Mouse (Mus musculus): ENCODE results near the gene Nek11. TPM values are rescaled to one million over a fixed set of nuclear protein-coding genes. Genes with fewer than 3 reads are reported as not detected.
A peak's percentile ranks its signal among the peaks of the same experiment; 100 is the strongest.
"Not testable (repeated sequence)": the region's sequence is repeated elsewhere in the genome, so short reads cannot be mapped to it uniquely, and the experiment has no call there.

The Nek11 gene
- total RNA-seq, 2 experiments from 2014 or later = not detected

DNA sequence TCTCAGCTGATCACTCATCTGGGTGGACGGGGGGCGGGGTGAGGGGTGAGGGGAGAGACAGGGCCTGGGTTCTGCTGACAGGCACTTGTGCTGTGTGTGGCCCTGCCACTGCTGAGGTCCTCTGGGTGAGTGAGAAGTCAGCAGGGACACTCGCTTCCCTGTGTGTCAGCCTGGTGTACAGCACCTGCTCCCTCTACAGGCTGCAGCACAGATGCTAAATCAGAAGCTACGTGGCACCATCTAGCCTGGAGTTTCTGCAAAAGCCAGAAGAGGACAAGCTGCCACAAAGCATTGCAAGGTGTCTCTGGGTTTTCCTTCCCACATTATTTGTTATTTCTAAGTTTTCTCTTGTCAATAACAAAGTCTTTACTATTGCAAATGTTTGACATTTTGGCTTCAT is 180.9 kb downstream of the Nek11 start:
- intact Hi-C loops (cut with DNase I) = no loop called here
- no peak overlapping the region for H3K4me3 ChIP-seq
- no peak for TF ChIP-seq CTCF (IDR thresholded peaks at IDR 0.05)
- H3K27ac ChIP-seq = no peak overlapping the region
- DNase-seq = no peak

DNA sequence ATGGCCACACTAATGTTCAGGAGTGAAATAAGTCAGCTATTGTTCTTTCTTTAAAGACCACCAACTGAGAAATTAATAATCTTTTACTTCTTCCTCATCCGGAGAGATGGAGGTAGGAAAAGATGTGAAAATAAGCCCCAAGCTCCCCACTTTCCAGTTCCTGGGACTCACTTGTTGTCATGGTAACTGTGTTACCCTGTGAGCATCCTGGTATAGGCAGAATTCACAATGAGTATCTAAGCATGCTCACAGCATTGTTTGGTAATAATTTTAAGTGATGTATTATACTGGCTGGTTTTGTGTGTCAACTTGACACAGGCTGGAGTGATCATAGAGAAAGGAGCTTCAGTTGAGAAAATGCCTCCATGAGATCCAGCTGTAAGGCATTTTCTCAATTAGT is 195.0 kb downstream of the Nek11 start:
- intact Hi-C loops (cut with DNase I) = no loop called here

GRCm38 (mm10) chr9:105186725-105187124 is 208.6 kb downstream of the Nek11 start:
- Histone ChIP-seq H3K27ac (no peak overlapping the region), H3K4me3 (no peak overlapping the region)
- no peak for DNase-seq
- intact Hi-C loops (cut with DNase I) = no loop called here
- no peak for TF ChIP-seq CTCF (IDR thresholded peaks at IDR 0.05)

More for the DNA sequence above, 195.0 kb downstream of the Nek11 start:
- DNase-seq = no peak
- Histone ChIP-seq H3K27ac (no peak overlapping the region), H3K4me3 (no peak overlapping the region)
- TF ChIP-seq CTCF (IDR thresholded peaks at IDR 0.05) = no peak

- Histone ChIP-seq H3K27ac (no peak overlapping the region), H3K4me3 (no peak overlapping the region)
- intact Hi-C loops (cut with DNase I) = no loop called here
- no peak for DNase-seq
- TF ChIP-seq CTCF (IDR thresholded peaks at IDR 0.05) = no peak
Measured at GRCm38 (mm10) chr9:105182392-105182791, 212.9 kb downstream of the Nek11 start.

- no peak for TF ChIP-seq CTCF (IDR thresholded peaks at IDR 0.05)
- intact Hi-C loops (cut with DNase I) = no loop called here
- Histone ChIP-seq H3K27ac (no peak within 1 kb of the TSS), H3K4me3 (no peak within 1 kb of the TSS)
- DNase-seq = no peak
Measured at GRCm38 (mm10) chr9:105144992-105145391, 250.3 kb downstream of the Nek11 start, which contains the start of gene 1700080E11Rik. Gene 1700080E11Rik, minus strand, starts transcription at chr9:105145092.

GRCm38 (mm10) chr9:105139204-105139603 is 256.1 kb downstream of the Nek11 start:
- TF ChIP-seq CTCF (IDR thresholded peaks at IDR 0.05) = no peak
- DNase-seq = no peak
- Histone ChIP-seq H3K4me3 (no peak overlapping the region), H3K27ac (no peak overlapping the region)
- intact Hi-C loops (cut with DNase I) = loop anchor here (10.0 kb wide), 1 partner anchor 256 kb away; the partner anchor contains the start of genes Aste1 and Nek11

DNA sequence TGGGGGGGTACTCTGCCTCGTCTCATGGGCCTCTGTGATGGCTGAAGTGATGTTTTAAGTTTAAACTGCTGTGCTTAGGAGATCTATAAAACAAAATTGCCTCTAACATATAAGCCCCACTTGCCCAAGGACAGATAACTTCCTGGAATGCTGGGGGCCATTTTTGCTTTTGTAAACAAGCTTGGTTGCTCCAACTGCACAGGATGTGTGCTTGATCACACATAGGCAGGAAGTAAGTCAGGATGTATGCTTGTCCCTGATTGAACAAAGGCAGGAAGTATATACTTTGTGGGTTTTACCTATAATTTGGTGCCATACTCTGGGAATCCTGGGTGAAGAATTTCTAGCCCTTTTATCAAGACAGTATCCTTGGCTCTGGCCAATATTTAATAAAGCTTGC is 258.9 kb downstream of the Nek11 start:
- Histone ChIP-seq H3K4me3 (no peak overlapping the region), H3K27ac (no peak overlapping the region)
- intact Hi-C loops (cut with DNase I) = loop anchor here (10.0 kb wide), 1 partner anchor 258 kb away; the partner anchor contains the start of genes Aste1 and Nek11
- no peak for DNase-seq
- TF ChIP-seq CTCF (IDR thresholded peaks at IDR 0.05) = no peak

DNA sequence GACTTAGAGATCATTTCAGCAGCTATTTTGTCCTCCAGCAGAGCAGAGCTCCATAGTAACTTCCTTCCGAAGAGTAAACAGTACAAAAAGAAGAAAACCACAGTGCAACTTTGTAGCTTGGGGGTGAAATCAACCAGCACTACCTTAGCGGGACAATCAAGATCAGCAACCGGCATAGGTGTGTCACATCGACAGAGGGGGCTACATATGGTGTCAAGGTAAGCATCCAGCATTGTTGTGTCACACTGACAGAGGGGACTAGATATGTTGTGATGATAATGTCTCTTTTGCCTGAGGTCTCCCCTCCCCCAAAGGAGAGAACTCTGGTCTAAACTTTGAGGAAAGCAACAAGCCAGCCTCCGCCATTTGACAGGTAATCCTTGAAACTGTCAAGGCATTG is 260.8 kb downstream of the Nek11 start:
- DNase-seq = no peak
- no peak for TF ChIP-seq CTCF (IDR thresholded peaks at IDR 0.05)

DNA sequence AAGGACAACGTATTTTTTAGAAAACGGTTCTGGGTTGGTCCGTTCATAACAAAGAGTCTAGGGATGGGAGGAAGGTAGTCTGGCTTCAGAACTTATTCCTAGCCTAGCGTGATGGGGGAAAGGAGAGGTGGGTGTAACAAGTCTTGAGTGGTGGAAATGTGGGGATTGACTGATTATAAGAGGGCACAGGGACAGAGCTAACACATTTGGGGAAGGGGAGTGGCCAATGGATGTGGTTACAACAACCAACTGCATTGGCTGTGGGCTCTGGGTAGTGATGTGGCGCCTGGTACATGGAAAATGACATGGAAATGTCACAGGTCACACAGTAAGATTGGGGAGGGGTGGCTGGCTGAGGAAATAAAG is 263.3 kb downstream of the Nek11 start:
- Histone ChIP-seq H3K4me3 (peak overlapping the region; percentile 77), H3K27ac (peak overlapping the region; percentile 89)
- no peak for TF ChIP-seq CTCF (IDR thresholded peaks at IDR 0.05)
- no peak for DNase-seq
- intact Hi-C loops (cut with DNase I) = loop anchor here (10.0 kb wide), 1 partner anchor 263 kb away; the partner anchor contains the start of genes Aste1 and Nek11

More for the DNA sequence above, 260.8 kb downstream of the Nek11 start:
- no peak overlapping the region for H3K4me3 ChIP-seq
- no peak overlapping the region for H3K27ac ChIP-seq
- intact Hi-C loops (cut with DNase I) = loop anchor here (10.0 kb wide), 1 partner anchor 260 kb away; the partner anchor contains the start of genes Aste1 and Nek11

DNA sequence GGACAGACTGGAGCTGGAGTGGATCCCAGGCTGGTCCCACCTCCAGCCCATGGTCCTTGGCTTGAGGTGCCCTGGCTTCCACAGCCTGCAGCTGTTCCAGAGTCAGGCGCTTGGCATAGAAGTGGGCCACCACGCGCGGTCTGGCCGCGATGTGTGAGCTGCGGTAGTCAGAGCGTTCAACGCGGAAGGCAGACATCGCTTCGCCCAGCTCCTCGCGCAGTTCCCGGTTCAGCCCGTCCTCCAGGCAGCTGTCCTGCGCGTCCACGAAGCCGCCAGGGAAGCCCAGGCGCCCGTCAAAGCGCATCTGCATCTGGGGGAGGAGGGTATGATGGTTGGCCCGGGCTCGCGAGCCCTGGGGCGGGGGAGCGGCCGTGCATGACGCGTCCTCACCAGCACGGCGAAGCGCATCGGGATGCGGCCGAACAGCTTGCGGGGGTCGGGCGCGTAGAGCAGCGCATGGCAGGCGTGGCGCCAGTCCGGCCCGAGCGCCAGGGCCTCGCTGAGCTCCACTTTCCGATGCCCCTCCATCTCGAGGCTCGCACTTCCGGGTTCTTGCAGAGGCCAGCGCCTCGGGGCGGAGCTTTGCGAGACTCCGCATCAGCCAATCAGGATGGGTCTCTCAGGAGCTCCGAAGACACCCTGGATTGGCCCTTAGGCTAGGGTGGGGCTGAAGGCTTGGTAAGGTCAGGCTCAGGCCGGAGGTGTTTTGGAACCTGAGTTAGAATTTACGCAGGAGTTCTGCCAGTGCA is 263.9 kb downstream of the Nek11 start, which contains the start of gene Nudt16:
Gene Nudt16 (minus strand): TSS at position 572 of the 749 bp plus-strand sequence.
- peak within 1 kb of the TSS; percentile 77 for H3K4me3 ChIP-seq
- TF ChIP-seq CTCF (IDR thresholded peaks at IDR 0.05) = no peak
- H3K27ac ChIP-seq = peak within 1 kb of the TSS; percentile 89
- intact Hi-C loops (cut with DNase I) = loop anchor here (2.0 to 10.0 kb wide), 2 partner anchors 79 to 263 kb away; partner anchors contain the start of genes Aste1, Mrpl3 and Nek11
- peak; percentile 94 for DNase-seq

- intact Hi-C loops (cut with DNase I) = loop anchor here (2.0 to 10.0 kb wide), 2 partner anchors 78 to 264 kb away; partner anchors contain the start of genes Aste1, Mrpl3 and Nek11
- no peak for TF ChIP-seq CTCF (IDR thresholded peaks at IDR 0.05)
- H3K4me3 ChIP-seq = peak overlapping the region; percentile 77; the same call in 1 of the 2 replicates
Measured at GRCm38 (mm10) chr9:105130331-105130730, 265.0 kb downstream of the Nek11 start.

GRCm38 (mm10) chr9:105125206-105125605 is 270.1 kb downstream of the Nek11 start:
- H3K4me3 ChIP-seq; H3K27ac ChIP-seq; intact Hi-C loops (cut with DNase I): not testable (repeated sequence)

More at GRCm38 (mm10) chr9:105130331-105130730, 265.0 kb downstream of the Nek11 start:
- no peak for DNase-seq
- H3K27ac ChIP-seq = no peak overlapping the region

More at GRCm38 (mm10) chr9:105125206-105125605, 270.1 kb downstream of the Nek11 start:
- DNase-seq = not testable (repeated sequence)

Other genes with a start within 250 kb of the Nek11 start
- gene Aste1, start 132 bp downstream of the Nek11 start, total RNA-seq (2021) = 1 to 10 TPM; 1.8 to 2.9 TPM
- 10 to 100 TPM; 39.3 to 41.2 TPM for gene Atp2c1, start 131.8 kb upstream of the Nek11 start, total RNA-seq (2021)
- gene Pik3r4, start 247.5 kb upstream of the Nek11 start, total RNA-seq (2021) = 10 to 100 TPM; 10.9 to 11.9 TPM

All from gastrocnemius, adult 2 months (tissue).